Mouse (Mus musculus) testis, postnatal 10 days (tissue): Measurements from ENCODE around the gene Mast3.

Experiments
- DNase-seq: peaks from one replicate; pipeline ENCODE4 v3.0.0; 2021; ENCODE audit warnings: low spot score

Gene Mast3

DNA sequence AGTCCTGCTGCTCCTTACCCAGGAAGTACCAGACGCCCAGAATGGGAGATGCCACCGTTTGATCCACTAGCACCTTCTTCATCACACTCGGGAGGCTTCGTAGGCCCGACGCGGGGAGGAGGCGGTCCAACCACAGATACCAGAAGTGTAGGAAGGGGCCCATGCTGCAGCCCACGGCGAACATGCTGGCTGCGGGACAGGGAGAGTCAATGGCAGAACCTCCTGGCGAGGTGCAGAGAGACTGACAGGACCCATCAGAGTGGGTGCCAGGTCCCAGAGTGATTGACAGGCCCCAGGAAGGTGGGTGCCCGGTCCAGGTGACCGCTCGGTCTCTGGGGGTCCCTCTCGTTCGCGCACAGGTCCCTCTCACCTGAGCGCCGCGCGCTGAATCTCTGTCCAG, 44.5 kb downstream of the Mast3 start:
- no peak for DNase-seq

DNA sequence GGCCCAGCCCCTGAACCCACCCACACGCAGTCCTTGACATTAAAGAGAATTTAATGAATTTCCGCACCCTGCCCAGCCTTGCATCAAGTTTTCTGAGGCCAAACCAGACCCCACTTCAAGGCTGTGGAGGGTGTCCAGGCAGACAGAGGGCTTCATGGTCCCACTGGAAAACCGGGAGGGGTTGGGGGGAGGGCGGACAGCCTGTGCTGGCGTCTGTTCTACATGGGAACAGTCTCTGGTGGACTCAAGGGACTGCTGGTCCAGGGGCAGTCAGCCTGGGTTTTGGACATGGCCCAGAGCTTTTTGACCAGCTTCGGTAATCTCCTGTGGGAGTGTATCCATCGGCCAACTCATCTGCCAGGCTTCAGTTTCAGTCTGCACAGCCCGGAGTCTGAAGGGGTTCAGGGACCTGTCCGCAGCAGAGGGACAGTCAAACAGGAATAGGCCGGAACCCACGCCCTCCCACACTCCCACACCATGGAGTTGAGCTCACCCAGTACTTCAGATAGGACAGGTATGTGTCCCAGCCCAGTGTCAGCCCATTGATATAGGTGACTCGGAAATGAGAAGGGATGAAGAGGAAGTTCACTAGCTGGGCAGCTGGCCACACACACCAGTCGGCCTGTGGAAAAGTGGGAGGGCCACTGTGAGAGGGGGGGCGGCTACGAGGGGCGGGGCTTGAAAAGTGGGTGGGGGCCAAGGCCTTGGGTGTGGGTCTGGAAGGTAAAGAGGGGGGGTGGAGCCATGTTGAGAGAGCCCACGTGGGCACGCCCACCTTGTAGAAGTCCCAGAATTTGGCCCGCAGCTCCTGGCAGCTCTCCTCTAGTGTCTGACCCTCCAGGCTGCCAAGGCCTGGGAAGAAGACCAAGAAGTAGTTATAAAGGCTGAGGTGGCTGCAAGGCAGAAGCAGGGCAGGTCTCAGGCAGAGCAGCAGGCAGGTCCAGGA, 46.0 kb downstream of the Mast3 start:
- peak; percentile 65 for DNase-seq

GRCm38 (mm10) chr8:70758308-70758615, 46.6 kb downstream of the Mast3 start:
- DNase-seq: no peak

GRCm38 (mm10) chr8:70757523-70758307, 47.1 kb downstream of the Mast3 start:
- peak; percentile 55 for DNase-seq

DNA sequence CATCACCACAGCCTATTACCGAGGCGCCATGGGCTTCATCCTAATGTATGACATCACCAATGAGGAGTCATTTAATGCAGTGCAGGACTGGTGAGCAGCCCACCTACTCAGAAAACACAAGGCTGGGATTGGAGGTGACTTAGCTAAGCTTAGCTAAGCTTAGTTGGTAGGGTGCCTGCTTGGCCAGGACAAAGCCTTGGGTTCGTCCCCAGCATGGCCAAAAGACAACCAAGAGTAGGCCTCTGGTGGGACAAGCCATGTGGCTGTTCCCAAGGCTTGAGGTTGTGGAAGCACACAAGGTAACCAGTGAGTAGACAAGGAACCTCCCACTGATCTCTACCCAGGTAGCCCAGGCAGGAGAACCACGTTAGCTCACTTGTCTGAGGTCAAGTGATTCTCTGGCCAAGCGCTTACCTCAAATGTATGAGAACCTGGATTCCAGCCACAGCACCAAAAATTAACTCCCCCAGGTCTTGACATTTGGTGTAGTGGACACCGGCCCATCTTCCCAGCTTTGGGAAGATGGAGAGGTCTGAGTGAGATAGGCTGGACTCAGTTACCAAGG, 48.3 kb downstream of the Mast3 start:
- no peak for DNase-seq

- peak; percentile 48 for DNase-seq
These were observed 49.0 kb downstream of the Mast3 start for GRCm38 (mm10) chr8:70755661-70756475.

GRCm38 (mm10) chr8:70754871-70755660, 49.8 kb downstream of the Mast3 start:
- peak; percentile 84 for DNase-seq

- DNase-seq: peak; percentile 94
These were observed 50.6 kb downstream of the Mast3 start, which contains the start of gene Rab3a for GRCm38 (mm10) chr8:70754043-70754870. TSS of gene Rab3a (plus strand) at chr8:70754679.

GRCm38 (mm10) chr8:70753151-70753550, 51.7 kb downstream of the Mast3 start:
- DNase-seq: peak; percentile 86

- DNase-seq: peak; percentile 86
These were observed 52.7 kb downstream of the Mast3 start for GRCm38 (mm10) chr8:70752000-70752764.

GRCm38 (mm10) chr8:70750128-70750680, 54.6 kb downstream of the Mast3 start:
- DNase-seq: no peak

GRCm38 (mm10) chr8:70749097-70749674, 55.7 kb downstream of the Mast3 start:
- DNase-seq: peak; percentile 46

DNA sequence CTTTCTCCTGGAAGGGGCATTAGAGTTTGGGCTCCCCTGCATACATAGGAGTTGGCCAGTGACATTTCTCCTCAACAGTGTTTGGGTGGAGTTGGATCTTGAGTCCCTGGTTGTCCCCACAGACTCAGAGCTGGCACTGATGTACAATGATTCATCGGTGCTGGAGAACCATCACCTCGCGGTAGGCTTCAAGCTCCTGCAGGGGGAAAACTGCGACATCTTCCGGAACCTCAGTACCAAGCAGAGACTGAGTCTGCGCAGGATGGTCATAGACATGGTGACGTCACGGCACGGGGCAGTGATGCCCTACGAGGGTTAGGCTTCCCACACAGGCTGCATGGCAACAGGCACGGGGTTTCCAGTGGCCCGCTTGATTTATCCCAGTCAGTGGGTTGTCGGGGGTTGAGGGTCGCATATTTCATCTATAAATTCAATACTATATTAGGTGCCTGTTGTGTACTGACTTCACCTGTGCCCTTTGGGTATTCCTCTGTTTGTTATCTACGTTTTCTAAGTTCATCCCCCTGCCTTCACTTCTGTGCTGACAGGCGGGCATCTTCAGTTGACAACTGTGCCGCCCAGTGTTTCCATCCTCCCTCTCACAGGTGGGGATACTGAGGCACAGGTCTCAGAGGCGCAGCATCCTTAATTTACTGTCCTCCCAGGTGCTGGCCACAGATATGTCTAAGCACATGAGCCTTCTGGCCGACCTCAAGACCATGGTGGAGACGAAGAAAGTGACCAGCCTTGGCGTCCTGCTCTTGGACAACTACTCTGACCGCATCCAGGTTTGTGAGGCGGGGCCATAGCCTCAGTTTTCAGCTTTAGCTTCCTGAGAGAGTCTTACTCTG, 56.4 kb downstream of the Mast3 start:
- no peak for DNase-seq

DNA sequence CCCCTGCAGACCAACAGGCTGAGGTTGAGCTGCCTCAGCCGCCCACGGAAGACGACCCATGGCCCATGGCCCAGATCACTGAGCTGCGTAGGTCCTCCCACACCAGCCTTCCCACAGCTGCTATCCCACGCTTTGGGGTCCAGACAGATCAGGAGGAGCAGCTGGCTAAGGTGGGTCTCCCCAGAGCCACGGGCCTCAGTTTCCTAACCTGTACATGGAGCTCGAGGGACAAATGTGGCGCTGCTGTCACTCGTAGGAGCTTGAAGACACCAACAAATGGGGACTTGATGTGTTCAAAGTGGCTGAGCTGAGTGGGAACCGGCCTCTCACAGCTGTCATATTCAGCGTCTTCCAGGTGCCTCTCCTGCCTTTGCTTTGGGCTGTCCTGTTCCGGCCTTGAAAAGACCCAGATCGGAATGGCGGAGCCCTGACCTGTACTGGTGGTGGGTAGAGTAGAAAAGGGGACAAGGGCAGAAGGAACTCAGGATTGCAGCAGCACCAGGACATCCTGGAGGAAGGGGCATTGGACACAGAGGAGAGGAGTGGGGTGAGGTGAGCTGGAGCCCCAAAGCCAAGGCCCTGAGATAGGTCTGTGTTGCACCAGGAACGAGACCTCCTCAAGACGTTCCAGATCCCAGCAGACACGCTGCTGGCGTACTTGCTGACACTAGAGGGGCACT, 57.5 kb downstream of the Mast3 start:
- DNase-seq: peak; percentile 38

- DNase-seq: no peak
These were observed 58.2 kb downstream of the Mast3 start for GRCm38 (mm10) chr8:70746676-70747075.

DNA sequence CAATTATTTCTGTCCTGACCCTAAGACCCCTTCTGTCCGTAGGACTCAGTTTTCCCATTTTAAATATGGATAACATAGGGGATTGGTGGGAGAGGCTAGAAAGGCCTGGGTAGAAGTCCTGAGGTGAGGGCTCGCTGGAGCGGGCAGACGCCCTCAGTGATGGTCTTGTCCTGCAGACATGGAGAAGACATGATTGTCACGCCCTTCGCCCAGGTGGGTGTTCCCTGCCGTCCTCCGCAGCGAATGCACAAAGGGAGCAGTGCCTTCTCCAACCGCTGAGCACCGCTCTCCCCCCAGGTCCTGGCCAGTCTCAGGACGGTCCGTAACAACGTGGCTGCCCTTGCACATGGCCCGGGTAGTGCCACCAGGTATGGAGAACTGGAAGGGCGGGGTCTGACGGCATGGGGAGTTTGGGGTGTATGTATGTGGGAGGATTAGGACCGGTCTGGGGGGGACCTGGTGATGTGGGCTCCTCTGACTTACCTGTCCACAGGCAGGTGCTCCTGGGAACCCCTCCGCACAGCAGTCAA, 59.1 kb downstream of the Mast3 start:
- DNase-seq: peak; percentile 45

GRCm38 (mm10) chr8:70744806-70745205, 60.0 kb downstream of the Mast3 start:
- peak; percentile 47 for DNase-seq
